ENCODE assay signal across 9 mouse cellular contexts in genomic region chr19:48204476-48204875, GRCm38 (mm10). TPM values are rescaled to one million over a fixed set of nuclear protein-coding genes. Genes with fewer than 3 reads are reported as not detected.
DNase-seq lines count a peak whose midpoint lies in the region; ATAC-seq and TF ChIP-seq lines count a peak whose summit lies in the region.
"Had no signal": no experiment of that assay in that cellular context is flagged by ENCODE, and none has a peak within 500 bp of the region (broad histone marks: within the 10 kb centered on the region; RNA-seq: fewer than 3 reads in every experiment).

No protein-coding gene starts in this region.

- 1% methylated on average over 8 of the region's 8 CpGs for WGBS in heart, embryonic 13.5 days
- WGBS in heart, adult 2 months = 2% methylated on average over 8 of the region's 8 CpGs
- 1% methylated on average over 8 of the region's 8 CpGs for WGBS in limb, embryonic 11.5 days
- WGBS in stomach, embryonic 16.5 days = 2% methylated on average over 8 of the region's 8 CpGs

- no peak for TF ChIP-seq EP300 in heart, adult 2 months (IDR thresholded peaks at IDR 0.05; ENCODE audit: insufficient read depth, low read depth, low read length)

- no peaks in the 10 kb centered on the region for H3K9me3 ChIP-seq in heart, embryonic 13.5 days
- H3K9me3 ChIP-seq in limb, embryonic 11.5 days (ENCODE audit: control insufficient read depth, low read length) = 0 out of 2 replicates have a peak, but pooled peaks cover 2% of the 10 kb centered on the region
- no peaks in the 10 kb centered on the region for H3K9me3 ChIP-seq in stomach, embryonic 16.5 days (replicated peaks; ENCODE audit: control insufficient read depth, low read length)

- H3K79me2 ChIP-seq in heart, adult 2 months (replicated peaks; ENCODE audit: control insufficient read depth, insufficient read depth, low read length) = no peaks in the 10 kb centered on the region

- peak overlapping the region; percentile 95 for H3K4me2 ChIP-seq in heart, embryonic 13.5 days
- H3K4me2 ChIP-seq in limb, embryonic 11.5 days (ENCODE audit: low read depth, severe bottlenecking) = peak overlapping the region; percentile 98
- peak overlapping the region; percentile 90 for H3K4me2 ChIP-seq in stomach, embryonic 16.5 days (ENCODE audit: low read depth, low read length)

- no peak for TF ChIP-seq CTCF in heart, adult 2 months (IDR thresholded peaks at IDR 0.05)

- intact Hi-C loops in heart, adult 2 months (cut with DNase I) = loop anchor here (5.0 kb wide), 1 partner anchor 188 kb away; no protein-coding TSS in a partner anchor

- no peak overlapping the region for H3K9ac ChIP-seq in heart, embryonic 13.5 days
- no peak overlapping the region for H3K9ac ChIP-seq in heart, adult 2 months (ENCODE audit: low read depth, low read length)
- H3K9ac ChIP-seq in limb, embryonic 11.5 days (ENCODE audit: low read length) = no peak overlapping the region
- H3K9ac ChIP-seq in stomach, embryonic 16.5 days (ENCODE audit: low read length) = no peak overlapping the region

- H3K36me3 ChIP-seq in heart, embryonic 13.5 days = no peaks in the 10 kb centered on the region
- no peaks in the 10 kb centered on the region for H3K36me3 ChIP-seq in heart, adult 2 months (ENCODE audit: control insufficient read depth, insufficient read depth, low read length)
- H3K36me3 ChIP-seq in limb, embryonic 11.5 days (ENCODE audit: control insufficient read depth, insufficient read depth, low read length) = no peaks in the 10 kb centered on the region
- no peaks in the 10 kb centered on the region for H3K36me3 ChIP-seq in stomach, embryonic 16.5 days (ENCODE audit: control insufficient read depth, insufficient read depth, low read length)

- peaks cover 29% of the 10 kb centered on the region for H3K4me1 ChIP-seq in heart, embryonic 13.5 days
- H3K4me1 ChIP-seq in heart, adult 2 months (ENCODE audit: control insufficient read depth, insufficient read depth, low read length) = no peaks in the 10 kb centered on the region
- H3K4me1 ChIP-seq in limb, embryonic 11.5 days (ENCODE audit: control insufficient read depth, insufficient read depth, low read length) = peaks cover 13% of the 10 kb centered on the region; the same call in 1 of the 2 replicates
- H3K4me1 ChIP-seq in stomach, embryonic 16.5 days (ENCODE audit: control insufficient read depth, insufficient read depth, low read length) = peaks cover 6% of the 10 kb centered on the region

- DNase-seq in heart, adult 2 months = no peak
- DNase-seq in right cerebral cortex, postnatal 14 days = peak; percentile 4
- no peak for DNase-seq in right cerebral cortex, adult 18-20 months
- no peak for DNase-seq in limb, embryonic 11.5 days (ENCODE audit: low spot score)
- DNase-seq in gastrocnemius, postnatal 25 days = no peak
- no peak for DNase-seq in ovary, postnatal 14 days (ENCODE audit: low spot score)

- H3K27ac ChIP-seq in heart, embryonic 13.5 days (replicated peaks) = no peak overlapping the region
- H3K27ac ChIP-seq in heart, adult 2 months = no peak overlapping the region
- H3K27ac ChIP-seq in limb, embryonic 11.5 days (replicated peaks; ENCODE audit: low read depth, low read length) = no peak overlapping the region
- no peak overlapping the region for H3K27ac ChIP-seq in stomach, embryonic 16.5 days (ENCODE audit: low read length)

- peaks cover 67% of the 10 kb centered on the region for H3K27me3 ChIP-seq in heart, embryonic 13.5 days (replicated peaks)
- peaks cover 21% of the 10 kb centered on the region for H3K27me3 ChIP-seq in heart, adult 2 months (ENCODE audit: control insufficient read depth, insufficient read depth, low read length)
- peaks cover 40% of the 10 kb centered on the region for H3K27me3 ChIP-seq in limb, embryonic 11.5 days (ENCODE audit: control insufficient read depth, insufficient read depth, low read length)
- peaks cover 48% of the 10 kb centered on the region for H3K27me3 ChIP-seq in stomach, embryonic 16.5 days (ENCODE audit: control insufficient read depth, insufficient read depth, low read length)

- peak overlapping the region; percentile 60 for H3K4me3 ChIP-seq in heart, embryonic 13.5 days
- H3K4me3 ChIP-seq in heart, adult 2 months = no peak overlapping the region
- H3K4me3 ChIP-seq in limb, embryonic 11.5 days (ENCODE audit: low read depth, low read length) = peak overlapping the region; percentile 53
- peak overlapping the region; percentile 51 for H3K4me3 ChIP-seq in stomach, embryonic 16.5 days (replicated peaks; ENCODE audit: low read length)

- TF ChIP-seq POLR2A in heart, adult 2 months (IDR thresholded peaks at IDR 0.05; ENCODE audit: insufficient read depth, low read depth, low read length) = no peak

- no peak for ATAC-seq in heart, embryonic 13.5 days (ENCODE audit: extremely low read depth, insufficient number of reproducible peaks, low FRiP score, low TSS enrichment)
- ATAC-seq in limb, embryonic 11.5 days (ENCODE audit: insufficient number of reproducible peaks, low FRiP score, low TSS enrichment, low read depth) = no peak
- no peak for ATAC-seq in stomach, embryonic 16.5 days (ENCODE audit: insufficient read depth, low FRiP score)
- ATAC-seq: CD4-positive, CD25-positive, alpha-beta regulatory T cell, adult 4 months had no signal

RNA-seq across cellular contexts. Expression of gene Sorcs3, which starts 1.3 kb away (rescaled TPM):
- polyA plus RNA-seq in heart, embryonic 13.5 days (2015; fragmentation: Nextera tagmentation; extraction: Ambion mirVana) = 0.23 and 0.48 TPM in 2 replicates
- not detected for total RNA-seq in heart, adult 2 months (2021)
- 0.09 TPM in 1 of 2 replicates, not detected in the other for polyA plus RNA-seq in heart, adult 2 months (2012; rRNA removed)
- 0.28 and 0.31 TPM in 2 replicates for polyA plus RNA-seq in limb, embryonic 11.5 days (2014; fragmentation: Nextera tagmentation; extraction: Ambion mirVana)
- 0.61 and 0.81 TPM in 2 replicates for polyA plus RNA-seq in stomach, embryonic 16.5 days (2015; fragmentation: Nextera tagmentation; extraction: Ambion mirVana)
- not detected for total RNA-seq in gastrocnemius, postnatal 25 days (2021)
- polyA plus RNA-seq: CD4-positive, CD25-positive, alpha-beta regulatory T cell, adult 4 months had no signal
